Mouse (Mus musculus): ENCODE data around the gene Gls. TPM values are rescaled to one million over a fixed set of nuclear protein-coding genes. Genes with fewer than 3 reads are reported as not detected.
A peak's percentile ranks its signal among the peaks of the same experiment; 100 is the strongest.

Gene Gls
- 10 to 100 TPM; 66.5 to 87.3 (median 81.9) TPM for total RNA-seq (2022)

GRCm38 (mm10) chr1:52233143-52233713 is at the start of gene Gls:
Gls (minus strand) TSS chr1:52233232.
- peak; percentile 98 for DNase-seq (ENCODE audit: low spot score)

- DNase-seq (ENCODE audit: low spot score): no peak
Measured at GRCm38 (mm10) chr1:52279831-52280595, 47.0 kb upstream of the Gls start.

- no peak for DNase-seq (ENCODE audit: low spot score)
Measured at GRCm38 (mm10) chr1:52279331-52279730, 46.3 kb upstream of the Gls start.

- no peak for DNase-seq (ENCODE audit: low spot score)
Measured at GRCm38 (mm10) chr1:52278073-52278472, 45.0 kb upstream of the Gls start.

- DNase-seq (ENCODE audit: low spot score): no peak
Measured at GRCm38 (mm10) chr1:52274210-52274609, 41.2 kb upstream of the Gls start.

- DNase-seq (ENCODE audit: low spot score): no peak
Measured at GRCm38 (mm10) chr1:52272018-52272678, 39.1 kb upstream of the Gls start.

DNA sequence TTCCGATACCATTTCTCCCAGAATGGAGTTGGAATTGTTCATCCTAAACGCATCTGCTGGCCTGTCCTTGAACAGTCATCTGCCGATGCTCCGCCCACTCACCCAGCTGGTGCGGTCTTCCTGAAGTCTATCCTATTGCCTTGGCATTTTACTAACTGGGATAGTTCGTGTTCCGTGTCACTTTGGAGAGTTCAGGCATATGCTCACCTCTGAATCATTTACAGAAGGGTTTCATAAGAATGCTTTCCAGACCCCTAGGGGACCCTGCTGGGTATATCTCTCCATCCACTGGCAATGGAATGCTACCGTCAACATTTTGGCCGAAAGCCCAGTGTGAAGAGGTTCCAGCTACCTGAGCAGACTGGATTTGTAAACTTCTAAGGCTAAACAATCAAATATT is 37.3 kb upstream of the Gls start:
- no peak for DNase-seq (ENCODE audit: low spot score)

DNA sequence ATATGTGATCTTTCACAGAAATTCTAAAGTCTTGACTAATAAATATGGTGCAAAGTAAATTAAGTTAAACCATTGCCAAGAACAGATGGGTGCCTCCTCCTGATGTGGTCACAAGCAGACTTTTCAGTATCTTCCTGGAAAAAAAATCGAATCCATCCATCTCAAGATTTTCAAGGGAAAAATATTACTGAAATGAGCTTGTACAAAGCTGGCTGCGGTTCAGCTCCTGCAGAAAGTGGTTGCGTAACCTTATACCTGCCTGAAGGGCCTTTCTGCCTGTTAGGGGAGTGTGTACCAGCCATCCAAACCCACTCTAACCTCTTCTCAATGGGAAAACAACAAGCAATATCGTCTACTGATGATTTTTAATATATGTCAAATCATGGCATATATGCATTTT is 36.6 kb upstream of the Gls start:
- no peak for DNase-seq (ENCODE audit: low spot score)

DNA sequence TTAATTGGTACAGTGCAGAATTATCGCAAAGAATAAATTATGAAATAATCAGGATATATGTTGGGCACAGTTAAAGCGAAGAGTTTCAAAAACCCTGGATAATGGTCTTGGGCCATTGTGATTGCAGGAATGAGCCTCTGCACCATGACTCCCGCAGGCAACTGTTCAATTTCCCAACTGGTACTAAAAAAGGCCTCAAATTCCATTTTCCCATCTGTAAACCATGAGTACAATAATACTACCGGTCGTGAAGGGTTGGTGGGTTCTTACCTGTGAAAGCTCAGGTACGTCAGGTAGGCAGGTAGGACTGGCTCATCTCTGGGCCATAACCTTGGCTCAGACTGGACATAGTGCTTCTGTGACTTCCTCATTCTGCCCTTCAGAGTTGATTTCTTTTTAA is 35.0 kb upstream of the Gls start:
- no peak for DNase-seq (ENCODE audit: low spot score)

- DNase-seq (ENCODE audit: low spot score): peak; percentile 72
Measured at GRCm38 (mm10) chr1:52267606-52268005, 34.6 kb upstream of the Gls start.

GRCm38 (mm10) chr1:52265886-52266516 is 33.0 kb upstream of the Gls start:
- DNase-seq (ENCODE audit: low spot score): no peak

- DNase-seq (ENCODE audit: low spot score): no peak
Measured at GRCm38 (mm10) chr1:52264290-52264689, 31.3 kb upstream of the Gls start.

DNA sequence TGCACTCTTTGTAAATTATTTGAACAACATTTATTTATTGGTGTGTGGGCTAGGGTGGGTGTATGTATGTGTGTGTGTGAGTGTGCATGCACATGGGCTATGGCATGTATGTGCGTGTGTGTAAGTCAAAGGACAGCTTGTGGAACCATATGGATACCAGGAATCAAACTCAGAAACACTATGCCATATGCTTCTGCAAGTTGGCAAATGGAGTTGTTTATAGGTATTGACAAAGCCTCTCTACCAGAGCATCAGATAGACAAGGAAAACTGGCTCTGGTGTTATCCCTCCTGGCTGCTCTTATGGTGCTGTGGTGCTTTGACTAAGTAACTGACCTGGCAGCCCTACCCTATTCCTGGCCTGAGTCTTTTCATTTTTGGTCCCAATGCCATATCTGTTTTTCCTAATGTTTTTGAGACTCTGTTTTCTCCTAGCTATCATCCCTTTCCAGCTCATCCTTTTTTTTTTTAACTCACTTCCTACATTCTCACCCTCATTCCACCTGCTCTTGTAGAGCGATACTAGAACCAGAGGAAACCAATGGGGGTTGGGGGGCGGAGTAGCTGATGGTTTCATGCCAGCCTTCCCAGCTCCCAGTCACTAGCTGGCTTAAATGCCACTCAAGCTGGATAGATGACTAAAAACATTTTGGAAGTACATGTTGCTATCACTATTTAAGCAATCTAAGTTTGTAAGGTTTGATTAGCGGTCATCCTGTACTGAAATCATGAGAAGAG is 27.5 kb upstream of the Gls start:
- no peak for DNase-seq (ENCODE audit: low spot score)

GRCm38 (mm10) chr1:52258006-52258749 is 25.1 kb upstream of the Gls start:
- no peak for DNase-seq (ENCODE audit: low spot score)

- DNase-seq (ENCODE audit: low spot score): no peak
Measured at GRCm38 (mm10) chr1:52256916-52257315, 23.9 kb upstream of the Gls start.

DNA sequence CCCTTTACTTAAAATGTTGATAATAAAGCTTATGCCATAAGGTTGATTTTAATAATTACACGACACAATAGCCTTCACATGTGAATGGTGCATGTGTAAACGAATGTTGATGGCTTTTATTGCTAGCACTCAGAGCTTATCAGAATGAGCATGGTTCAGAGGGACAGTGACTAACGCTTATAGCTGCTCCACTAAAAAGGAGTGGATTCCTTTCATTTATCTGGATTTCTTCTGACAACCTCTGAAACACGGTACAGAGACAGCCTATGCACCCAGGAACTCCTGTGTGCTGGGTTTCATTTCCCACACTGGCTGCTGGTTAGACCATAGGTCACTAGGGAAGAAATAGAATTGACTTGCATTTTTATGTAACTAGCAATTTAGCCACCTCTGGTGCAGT is 23.2 kb upstream of the Gls start:
- no peak for DNase-seq (ENCODE audit: low spot score)

DNA sequence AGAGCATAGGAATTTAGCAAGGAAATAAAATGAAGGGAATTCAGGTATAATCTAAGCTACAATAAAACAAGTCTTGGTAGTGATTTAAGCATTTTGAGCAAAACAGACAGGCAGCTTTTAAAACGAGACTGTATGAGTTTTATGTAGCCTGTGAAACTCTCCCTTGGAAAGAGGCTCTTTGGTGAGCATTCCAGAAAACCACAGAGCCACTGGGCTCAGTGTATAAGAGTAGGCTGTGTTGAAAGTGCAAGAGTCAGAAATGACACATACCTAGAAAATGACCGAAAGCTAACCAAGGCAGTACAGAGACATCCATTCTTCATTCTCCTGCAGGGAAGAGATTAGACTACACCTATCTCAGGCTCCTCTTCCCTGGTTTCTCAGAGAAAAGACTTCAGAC is 21.4 kb upstream of the Gls start:
- no peak for DNase-seq (ENCODE audit: low spot score)

- no peak for DNase-seq (ENCODE audit: low spot score)
Measured at GRCm38 (mm10) chr1:52253386-52253785, 20.4 kb upstream of the Gls start.

- DNase-seq (ENCODE audit: low spot score): no peak
Measured at GRCm38 (mm10) chr1:52252447-52252846, 19.4 kb upstream of the Gls start.

- no peak for DNase-seq (ENCODE audit: low spot score)
Measured at GRCm38 (mm10) chr1:52251038-52251735, 18.2 kb upstream of the Gls start.

Measured in heart, adult 8-10 months (tissue).